Mouse (Mus musculus): ENCODE data around the gene Acp4. TPM values are rescaled to one million over a fixed set of nuclear protein-coding genes. Genes with fewer than 3 reads are reported as not detected.
"Not testable (repeated sequence)": the region's sequence is repeated elsewhere in the genome, so short reads cannot be mapped to it uniquely, and the experiment has no call there.

Gene Acp4
- total RNA-seq, 2 experiments from 2014 or later = not detected

- 0 out of 2 replicates have a peak, but pooled peaks have one; percentile 49 for ATAC-seq (replicated peaks; ENCODE audit: low FRiP score, poor library complexity, severe bottlenecking)
Observed at GRCm38 (mm10) chr7:44221601-44222000, 35.6 kb downstream of the Acp4 start.

- no peak for ATAC-seq (replicated peaks; ENCODE audit: low FRiP score, poor library complexity, severe bottlenecking)
Observed at GRCm38 (mm10) chr7:44215645-44216044, 41.5 kb downstream of the Acp4 start, which contains the start of gene Klk1b5. Klk1b5 (plus strand) TSS chr7:44215945.

GRCm38 (mm10) chr7:44208307-44208706 lies 48.9 kb downstream of the Acp4 start:
- ATAC-seq (replicated peaks; ENCODE audit: low FRiP score, poor library complexity, severe bottlenecking) = no peak

- not testable (repeated sequence) for ATAC-seq (replicated peaks; ENCODE audit: low FRiP score, poor library complexity, severe bottlenecking)
Observed at GRCm38 (mm10) chr7:44207135-44207534, 50.0 kb downstream of the Acp4 start, which contains the start of gene Klk1b4. Klk1b4 (plus strand) TSS chr7:44207435.

Other genes with a start within 250 kb of the Acp4 start
- gene Klk1b26, start 245.2 kb downstream of the Acp4 start, total RNA-seq (2015; ENCODE audit: low replicate concordance) = not detected in 2 replicates
- gene Klk1b26, start 245.2 kb downstream of the Acp4 start, total RNA-seq (2017; ENCODE audit: low replicate concordance) = not detected in 2 replicates
- not detected in 2 replicates for gene Klk1b27, start 205.1 kb downstream of the Acp4 start, total RNA-seq (2015; ENCODE audit: low replicate concordance)
- gene Klk1b27, start 205.1 kb downstream of the Acp4 start, total RNA-seq (2017; ENCODE audit: low replicate concordance) = not detected in 2 replicates
- not detected in 2 replicates for gene Klk1b21, start 155.1 kb downstream of the Acp4 start, total RNA-seq (2015; ENCODE audit: low replicate concordance)
- gene Klk1b21, start 155.1 kb downstream of the Acp4 start, total RNA-seq (2017; ENCODE audit: low replicate concordance) = not detected in 2 replicates
- not detected in 2 replicates for gene Klk1b22, start 144.7 kb downstream of the Acp4 start, total RNA-seq (2015; ENCODE audit: low replicate concordance)
- gene Klk1b22, start 144.7 kb downstream of the Acp4 start, total RNA-seq (2017; ENCODE audit: low replicate concordance) = not detected in 2 replicates
- gene Klk1b16, start 120.6 kb downstream of the Acp4 start, total RNA-seq (2015; ENCODE audit: low replicate concordance) = not detected in 2 replicates
- not detected in 2 replicates for gene Klk1b16, start 120.6 kb downstream of the Acp4 start, total RNA-seq (2017; ENCODE audit: low replicate concordance)
- not detected in 2 replicates for gene Klk1b24, start 69.1 kb downstream of the Acp4 start, total RNA-seq (2015; ENCODE audit: low replicate concordance)
- not detected in 2 replicates for gene Klk1b24, start 69.1 kb downstream of the Acp4 start, total RNA-seq (2017; ENCODE audit: low replicate concordance)
- not detected in 2 replicates for gene Klk1b3, start 59.2 kb downstream of the Acp4 start, total RNA-seq (2015; ENCODE audit: low replicate concordance)
- gene Klk1b3, start 59.2 kb downstream of the Acp4 start, total RNA-seq (2017; ENCODE audit: low replicate concordance) = not detected in 2 replicates
- gene Klk1b4, start 49.9 kb downstream of the Acp4 start, total RNA-seq (2015; ENCODE audit: low replicate concordance) = not detected in 2 replicates
- gene Klk1b4, start 49.9 kb downstream of the Acp4 start, total RNA-seq (2017; ENCODE audit: low replicate concordance) = not detected in 2 replicates
- gene Klk1b5, start 41.4 kb downstream of the Acp4 start, total RNA-seq (2015; ENCODE audit: low replicate concordance) = not detected in 2 replicates
- gene Klk1b5, start 41.4 kb downstream of the Acp4 start, total RNA-seq (2017; ENCODE audit: low replicate concordance) = not detected in 2 replicates
- not detected in 2 replicates for gene Klk1, start 32.0 kb downstream of the Acp4 start, total RNA-seq (2015; ENCODE audit: low replicate concordance)
- not detected in 2 replicates for gene Klk1, start 32.0 kb downstream of the Acp4 start, total RNA-seq (2017; ENCODE audit: low replicate concordance)
- not detected in 2 replicates for gene Gm36864, start 21.2 kb downstream of the Acp4 start, total RNA-seq (2015; ENCODE audit: low replicate concordance)
- gene Gm36864, start 21.2 kb downstream of the Acp4 start, total RNA-seq (2017; ENCODE audit: low replicate concordance) = not detected in 2 replicates
- not detected in 2 replicates for gene 1700028J19Rik, start 10.7 kb downstream of the Acp4 start, total RNA-seq (2015; ENCODE audit: low replicate concordance)
- 0.90 and 2.2 TPM in 2 replicates for gene 1700028J19Rik, start 10.7 kb downstream of the Acp4 start, total RNA-seq (2017; ENCODE audit: low replicate concordance)
- gene 2410002F23Rik, start 10.7 kb downstream of the Acp4 start, total RNA-seq (2015; ENCODE audit: low replicate concordance) = 16.6 and 17.6 TPM in 2 replicates
- 9.2 and 11.4 TPM in 2 replicates for gene 2410002F23Rik, start 10.7 kb downstream of the Acp4 start, total RNA-seq (2017; ENCODE audit: low replicate concordance)
- not detected in 2 replicates for gene Gm15517, start 4.1 kb upstream of the Acp4 start, total RNA-seq (2015; ENCODE audit: low replicate concordance)
- not detected in 2 replicates for gene Gm15517, start 4.1 kb upstream of the Acp4 start, total RNA-seq (2017; ENCODE audit: low replicate concordance)
- gene Clec11a, start 49.5 kb upstream of the Acp4 start, total RNA-seq (2015; ENCODE audit: low replicate concordance) = 2.5 TPM in 1 of 2 replicates, not detected in the other
- not detected in 2 replicates for gene Clec11a, start 49.5 kb upstream of the Acp4 start, total RNA-seq (2017; ENCODE audit: low replicate concordance)
- not detected in 2 replicates for gene Shank1, start 52.9 kb upstream of the Acp4 start, total RNA-seq (2015; ENCODE audit: low replicate concordance)
- gene Shank1, start 52.9 kb upstream of the Acp4 start, total RNA-seq (2017; ENCODE audit: low replicate concordance) = under 0.01 and 0.23 TPM in 2 replicates
- not detected in 2 replicates for gene Syt3, start 126.7 kb upstream of the Acp4 start, total RNA-seq (2015; ENCODE audit: low replicate concordance)
- gene Syt3, start 126.7 kb upstream of the Acp4 start, total RNA-seq (2017; ENCODE audit: low replicate concordance) = not detected in 2 replicates
- not detected in 2 replicates for gene 1700008O03Rik, start 128.4 kb upstream of the Acp4 start, total RNA-seq (2015; ENCODE audit: low replicate concordance)
- gene 1700008O03Rik, start 128.4 kb upstream of the Acp4 start, total RNA-seq (2017; ENCODE audit: low replicate concordance) = not detected in 2 replicates
- not detected in 2 replicates for gene Lrrc4b, start 171.6 kb upstream of the Acp4 start, total RNA-seq (2015; ENCODE audit: low replicate concordance)
- not detected in 2 replicates for gene Lrrc4b, start 171.6 kb upstream of the Acp4 start, total RNA-seq (2017; ENCODE audit: low replicate concordance)
- not detected in 2 replicates for gene Aspdh, start 208.0 kb upstream of the Acp4 start, total RNA-seq (2015; ENCODE audit: low replicate concordance)
- gene Aspdh, start 208.0 kb upstream of the Acp4 start, total RNA-seq (2017; ENCODE audit: low replicate concordance) = 1.4 TPM in 1 of 2 replicates, not detected in the other
- gene Josd2, start 210.6 kb upstream of the Acp4 start, total RNA-seq (2015; ENCODE audit: low replicate concordance) = 130 and 183 TPM in 2 replicates
- 122 and 124 TPM in 2 replicates for gene Josd2, start 210.6 kb upstream of the Acp4 start, total RNA-seq (2017; ENCODE audit: low replicate concordance)
- gene Emc10, start 239.2 kb upstream of the Acp4 start, total RNA-seq (2015; ENCODE audit: low replicate concordance) = 81.7 and 90.1 TPM in 2 replicates
- gene Emc10, start 239.2 kb upstream of the Acp4 start, total RNA-seq (2017; ENCODE audit: low replicate concordance) = 43.7 and 56.1 TPM in 2 replicates
- not detected in 2 replicates for gene Fam71e1, start 239.2 kb upstream of the Acp4 start, total RNA-seq (2015; ENCODE audit: low replicate concordance)
- gene Fam71e1, start 239.2 kb upstream of the Acp4 start, total RNA-seq (2017; ENCODE audit: low replicate concordance) = not detected in 2 replicates

All from erythroid progenitor cell, adult 5-6 weeks (primary cell).